Mouse (Mus musculus) cerebellum, postnatal 14 days (tissue): ENCODE measurements around the gene Tpgs1.
"Not testable (repeated sequence)": the region's sequence is repeated elsewhere in the genome, so short reads cannot be mapped to it uniquely, and the experiment has no call there.

Experiments
- DNase-seq, 2 experiments: peaks; one replicate each; pipeline ENCODE4 v3.0.0; 2021; ENCODE audit warnings: mixed read lengths in 2 of 2

Gene Tpgs1

DNA sequence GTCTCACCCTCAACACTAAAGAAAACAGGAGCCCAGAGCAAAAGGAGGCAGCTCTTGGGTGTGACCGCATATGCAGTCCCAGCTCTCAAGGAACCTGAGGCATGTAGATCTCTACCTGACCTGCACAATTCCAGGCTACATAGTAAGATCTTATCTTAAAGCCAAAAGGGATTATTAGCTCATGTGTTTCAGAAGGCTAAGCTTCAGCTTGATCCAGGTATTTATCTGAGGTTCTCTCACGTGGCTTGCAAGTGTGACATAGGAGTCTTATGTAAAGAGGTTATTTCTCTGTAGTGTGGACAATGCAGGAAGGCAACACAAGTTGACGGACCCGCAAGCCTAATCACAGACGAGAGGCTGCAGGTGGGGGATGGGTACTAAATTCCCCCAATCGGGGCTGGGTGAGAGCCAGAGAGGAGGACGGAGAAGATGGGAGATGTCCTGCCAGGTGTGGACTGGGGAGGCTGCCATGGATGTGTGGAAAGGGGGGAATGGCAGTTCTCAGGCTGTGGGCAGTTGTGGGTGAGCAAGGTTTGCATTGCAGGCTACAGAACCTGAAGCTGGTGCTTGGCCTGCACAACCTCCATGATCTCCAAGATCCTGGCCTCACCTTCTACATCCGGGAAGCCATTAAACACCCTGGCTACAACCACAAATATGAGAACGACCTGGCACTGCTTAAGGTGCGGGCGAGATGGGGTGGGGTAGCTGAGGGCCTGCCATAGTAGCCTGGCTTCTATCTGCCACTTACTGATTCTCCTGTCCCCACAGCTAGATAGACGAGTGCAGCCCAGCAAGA is 24.6 kb downstream of the Tpgs1 start:
- DNase-seq = peak; percentile 41 to 67

DNA sequence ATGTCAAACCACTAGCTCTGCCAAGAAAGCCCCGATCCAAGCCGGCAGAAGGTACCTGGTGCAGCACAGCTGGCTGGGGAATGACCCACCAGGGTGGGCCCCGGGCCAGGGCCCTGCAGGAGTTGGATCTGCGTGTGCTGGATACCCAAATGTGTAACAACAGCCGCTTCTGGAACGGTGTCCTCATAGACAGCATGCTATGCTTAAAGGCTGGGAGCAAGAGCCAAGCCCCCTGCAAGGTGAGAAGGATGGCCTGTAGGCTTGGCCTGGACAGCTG is 25.1 kb downstream of the Tpgs1 start:
- peak; percentile 70 to 71 for DNase-seq

DNA sequence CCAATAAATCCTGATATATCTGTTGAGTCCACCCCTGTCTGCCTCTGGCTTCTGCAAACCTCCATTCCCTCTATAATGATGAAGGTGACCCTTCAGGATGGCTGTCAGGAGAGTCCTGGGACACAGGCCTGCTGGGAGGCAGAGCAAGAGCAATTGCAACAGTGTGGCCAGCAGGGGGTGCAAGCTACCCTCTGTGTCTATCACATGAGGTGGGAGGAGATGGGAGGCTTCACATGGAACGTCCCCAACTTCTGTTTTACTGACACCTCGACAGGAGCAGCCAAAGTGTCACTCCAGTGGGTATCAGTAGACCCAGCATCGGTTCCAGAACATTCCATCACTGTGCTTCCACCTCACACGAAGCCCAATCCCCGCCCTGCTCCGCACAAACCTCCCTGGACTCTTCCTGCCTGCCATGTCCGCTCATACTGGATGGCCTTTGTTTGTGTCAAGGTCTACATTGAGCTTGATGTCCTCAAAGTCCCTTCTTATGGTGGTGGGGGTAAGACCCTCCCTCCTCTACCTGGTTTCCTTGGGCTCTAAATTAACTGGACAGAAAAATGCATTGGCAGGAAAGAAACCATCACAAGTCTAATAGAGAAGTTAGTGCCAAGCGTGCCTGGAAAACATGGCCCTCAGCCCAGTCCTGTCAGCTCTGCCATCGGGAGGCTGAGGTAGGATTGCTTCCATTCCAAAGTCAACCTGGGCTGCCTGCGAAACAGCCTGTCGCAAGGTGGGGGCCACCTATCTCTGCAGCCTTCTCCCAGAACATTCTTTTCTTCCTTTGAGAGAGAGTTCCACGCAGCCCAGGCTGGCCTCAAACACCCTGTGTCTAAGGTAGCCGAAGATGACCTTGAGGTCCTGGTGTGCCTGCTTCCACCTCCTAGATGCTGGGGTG is 26.3 kb downstream of the Tpgs1 start:
- DNase-seq = peak; percentile 88 to 93

DNA sequence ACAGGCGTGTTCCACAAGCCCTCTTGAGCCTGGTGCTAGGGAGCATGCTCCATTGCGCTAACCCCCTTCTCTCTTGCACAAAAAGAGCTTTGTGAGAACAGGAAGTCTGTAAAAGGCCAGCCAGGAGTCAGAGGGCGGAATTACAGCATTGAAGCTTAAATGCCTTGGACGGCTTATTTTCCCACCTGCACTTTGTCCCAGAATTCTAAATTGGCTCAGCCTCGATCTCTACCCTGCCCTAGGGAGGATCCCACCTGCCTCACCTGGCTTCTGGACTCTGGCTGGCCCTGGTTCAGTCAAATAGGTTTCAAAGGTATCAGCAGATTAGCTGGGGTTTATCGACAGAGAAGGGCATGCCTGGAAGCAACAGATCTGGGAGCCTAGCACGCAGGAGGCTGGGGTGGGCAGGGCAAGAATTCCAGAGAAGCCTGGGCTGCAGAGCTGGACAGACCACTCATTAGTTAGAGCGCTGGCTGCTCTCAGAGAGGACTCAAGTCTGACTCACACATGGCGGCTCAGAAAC is 27.0 kb downstream of the Tpgs1 start:
- DNase-seq = peak in 1 of 2 experiments; percentile 46

DNA sequence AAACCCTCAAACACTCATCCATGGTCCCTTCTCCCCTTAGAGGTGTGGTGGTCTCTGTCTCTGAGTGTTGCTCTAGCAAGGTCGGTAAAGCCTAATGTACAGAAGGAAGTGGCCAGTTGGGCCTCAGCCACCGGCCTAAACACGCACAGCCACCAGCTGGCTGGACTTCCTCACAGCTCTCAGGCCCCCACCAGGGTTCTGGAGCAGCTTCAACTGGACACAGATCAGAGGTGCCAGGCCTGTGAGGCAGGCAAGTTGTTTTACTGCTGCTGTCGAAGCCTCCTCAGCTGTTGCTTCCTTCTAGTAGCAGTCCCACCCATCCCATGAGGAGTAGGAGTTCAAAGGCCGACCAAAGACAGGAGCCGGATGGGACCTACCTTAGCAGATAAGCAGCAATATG is 28.7 kb downstream of the Tpgs1 start:
- DNase-seq = peak; percentile 94

DNA sequence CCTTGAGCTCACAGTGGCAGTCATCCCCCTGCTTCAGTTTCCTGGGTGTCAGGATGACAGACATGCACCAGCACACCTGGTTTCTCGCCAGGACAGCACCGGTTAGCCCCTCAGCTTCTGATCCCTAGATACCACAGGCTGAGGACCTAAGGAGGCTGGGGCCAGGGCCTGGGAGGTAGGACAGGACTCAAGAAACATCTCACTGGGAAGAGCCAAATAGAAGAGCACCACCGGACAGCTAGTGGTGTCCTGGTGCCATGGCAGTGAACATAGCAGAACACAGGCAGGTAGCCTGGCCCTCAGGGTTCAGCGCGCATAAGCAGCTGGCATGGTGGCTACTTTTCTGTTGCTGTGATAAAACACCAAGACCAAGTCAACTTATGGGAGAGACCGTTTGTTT is 29.3 kb downstream of the Tpgs1 start:
- DNase-seq = no peak

DNA sequence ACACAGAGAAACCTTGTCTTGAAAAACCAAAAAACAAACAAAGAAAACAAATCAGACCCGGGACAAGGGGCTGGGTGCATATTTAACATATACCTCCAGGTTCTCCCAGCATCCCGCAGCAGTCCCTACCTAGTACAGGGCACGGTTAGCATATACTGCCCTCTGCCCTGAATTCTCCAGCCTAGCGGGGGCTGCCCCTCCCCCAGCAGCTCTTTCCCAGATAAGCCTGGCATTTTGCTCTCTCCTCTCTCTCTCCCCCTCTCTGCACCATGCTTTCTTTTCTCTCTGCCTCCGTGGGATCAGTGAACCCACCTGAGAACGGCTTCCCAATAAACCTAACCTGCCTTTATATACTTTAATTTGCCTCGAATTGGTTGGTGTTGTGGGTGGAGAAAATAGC is 31.5 kb downstream of the Tpgs1 start:
- DNase-seq = no peak

DNA sequence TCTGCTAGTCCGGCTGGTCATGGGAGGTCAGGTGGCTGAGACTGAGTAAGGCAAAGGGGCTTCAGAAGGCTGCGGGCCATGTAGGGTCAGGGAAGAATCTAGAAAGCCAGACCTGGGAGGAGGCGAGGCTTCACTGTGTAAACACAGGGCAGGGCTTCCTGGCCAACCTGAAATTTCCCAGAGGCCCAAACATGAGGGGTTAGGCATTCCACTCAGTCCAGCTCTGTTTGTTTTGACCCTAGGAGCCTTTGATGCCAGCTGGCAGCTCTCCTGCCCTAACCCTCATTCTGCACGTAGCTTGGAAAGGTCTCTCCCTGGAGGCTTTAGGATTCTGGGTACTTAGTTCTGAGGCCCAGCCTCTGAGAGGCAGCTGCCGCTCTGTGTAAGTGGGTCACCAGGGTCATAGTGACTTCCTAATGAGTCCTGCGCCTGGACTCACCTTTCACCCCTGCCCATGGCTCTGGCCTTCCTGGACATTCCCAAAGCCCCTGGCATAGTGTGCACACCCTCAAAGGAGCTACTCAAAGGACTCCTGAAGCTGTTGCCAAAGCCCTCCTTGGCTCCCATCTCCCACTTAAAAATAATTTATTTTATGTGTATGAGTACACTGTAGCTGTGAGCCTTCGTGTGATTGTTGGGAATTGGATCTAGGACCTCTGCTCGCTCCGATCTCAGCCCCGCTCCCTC is 32.4 kb downstream of the Tpgs1 start:
- no peak for DNase-seq

DNA sequence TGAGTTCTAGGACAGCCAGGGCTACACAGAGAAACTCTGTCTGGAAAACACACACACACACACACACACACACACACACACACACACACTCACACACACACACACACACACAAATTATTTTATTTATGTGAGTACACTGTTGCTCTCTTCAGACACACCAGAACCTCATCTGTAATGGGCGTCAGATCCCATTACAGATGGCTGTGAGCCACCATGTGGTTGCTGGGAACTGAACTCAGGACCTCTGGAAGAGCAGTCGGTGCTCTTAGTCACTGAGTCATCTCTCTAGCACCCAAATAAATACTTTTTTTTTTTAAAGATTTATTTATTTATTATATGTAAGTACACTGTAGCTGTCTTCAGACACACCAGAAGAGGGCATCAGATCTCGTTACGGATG is 33.8 kb downstream of the Tpgs1 start:
- not testable (repeated sequence) for DNase-seq

DNA sequence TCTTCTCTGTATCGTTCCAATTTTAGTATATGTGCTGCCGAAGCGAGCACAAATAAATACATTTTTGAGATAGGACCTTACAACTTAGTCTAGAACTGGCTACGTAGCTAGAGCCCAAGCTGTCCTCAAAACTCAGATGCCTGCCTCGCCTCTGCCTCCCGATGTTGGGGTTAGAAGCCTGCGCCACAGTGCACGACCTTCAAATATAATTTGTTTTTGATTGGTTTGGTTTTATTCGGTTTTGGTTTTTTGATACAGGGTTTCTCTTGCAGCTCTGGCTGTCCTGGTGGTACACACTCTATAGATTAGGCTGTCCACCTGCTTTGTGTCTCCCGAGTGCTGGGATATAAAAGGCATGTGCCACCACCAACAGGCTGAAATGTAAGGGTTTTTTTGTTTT is 34.4 kb downstream of the Tpgs1 start:
- no peak for DNase-seq

DNA sequence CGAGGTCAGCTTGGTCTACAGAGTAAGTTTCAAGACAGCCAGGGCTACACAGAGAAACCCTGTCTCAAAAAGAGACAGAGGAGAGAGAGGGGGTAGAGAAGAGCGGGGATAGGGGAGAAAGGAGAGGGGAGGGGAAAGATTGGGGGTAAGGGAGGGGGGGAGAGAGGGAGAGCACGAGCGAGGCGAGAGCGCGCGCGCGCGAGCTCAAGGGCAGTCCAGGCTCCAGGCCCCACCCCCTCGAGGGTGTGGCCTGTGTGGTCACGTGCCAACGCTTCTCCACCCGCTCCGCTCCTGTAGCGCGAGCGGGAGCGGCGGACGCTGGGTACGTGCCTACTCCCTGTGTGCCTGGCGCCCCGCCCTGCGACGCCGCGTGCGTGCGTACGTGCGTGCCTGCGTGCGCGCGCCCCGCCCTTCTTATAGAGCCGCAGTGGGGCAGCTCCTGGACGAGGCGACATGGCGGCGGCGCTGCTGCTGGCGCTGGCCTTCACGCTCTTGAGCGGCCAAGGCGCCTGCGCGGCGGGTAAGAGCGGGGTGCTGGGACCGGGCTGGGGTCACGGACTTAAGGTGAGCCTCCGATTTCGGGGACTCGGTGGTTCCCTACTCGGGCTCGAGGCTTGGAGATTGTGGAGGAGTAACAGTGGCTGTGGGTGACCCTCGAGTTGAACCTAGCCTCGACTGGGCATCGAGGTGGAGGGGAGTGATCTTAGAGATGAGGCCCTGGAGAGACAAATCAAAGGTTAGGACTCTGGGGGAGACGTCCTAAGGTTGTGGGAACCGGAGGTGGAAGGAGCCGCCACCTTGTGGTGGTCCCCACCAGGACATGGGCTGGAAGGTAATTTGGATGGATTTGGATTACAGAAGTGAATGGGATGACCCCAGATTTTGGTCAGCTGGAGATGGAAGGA is 35.1 kb downstream of the Tpgs1 start, which contains the start of gene Bsg:
TSS of gene Bsg (plus strand) at position 427 of the 905 bp plus-strand sequence.
- peak; percentile 100 for DNase-seq

DNA sequence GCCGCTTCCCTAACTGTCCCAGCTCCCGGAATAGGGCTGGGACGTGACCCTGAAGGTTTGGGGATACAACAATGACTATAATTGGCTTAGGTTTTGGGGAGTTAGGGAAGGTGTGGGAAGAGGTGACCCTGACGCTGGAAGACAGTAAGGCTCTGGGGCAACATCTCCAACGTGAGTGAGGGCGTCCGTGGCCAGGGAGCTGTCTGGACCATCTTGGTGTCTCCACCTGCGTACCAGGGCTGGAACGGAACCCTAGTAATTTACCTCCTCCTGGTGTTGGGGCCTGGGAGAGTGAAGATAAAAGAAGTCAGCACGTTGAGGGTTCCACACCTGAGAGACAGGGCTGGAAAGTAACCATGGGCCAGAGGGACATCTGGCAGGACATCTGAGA is 35.8 kb downstream of the Tpgs1 start:
- DNase-seq = no peak

DNA sequence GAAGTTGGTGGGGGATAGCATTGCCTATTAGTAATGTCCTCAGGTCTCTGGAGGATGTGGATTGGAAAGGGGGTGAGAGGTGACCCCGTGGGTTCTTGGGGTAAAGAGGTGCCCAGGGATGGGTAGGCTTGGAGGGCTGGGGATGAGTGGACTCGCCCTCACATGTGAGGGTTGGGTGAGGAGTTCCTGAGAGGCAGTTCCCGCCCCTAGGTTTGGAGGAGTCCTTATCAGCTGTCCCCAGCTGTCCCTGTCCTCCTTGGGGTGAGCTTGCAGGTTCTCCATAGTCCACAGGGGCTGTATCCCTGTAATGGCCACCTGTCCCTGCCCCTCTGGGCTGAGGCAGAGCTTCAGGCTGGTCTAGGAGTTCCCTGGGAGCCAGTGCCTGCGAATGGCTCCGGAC is 36.8 kb downstream of the Tpgs1 start:
- no peak for DNase-seq

DNA sequence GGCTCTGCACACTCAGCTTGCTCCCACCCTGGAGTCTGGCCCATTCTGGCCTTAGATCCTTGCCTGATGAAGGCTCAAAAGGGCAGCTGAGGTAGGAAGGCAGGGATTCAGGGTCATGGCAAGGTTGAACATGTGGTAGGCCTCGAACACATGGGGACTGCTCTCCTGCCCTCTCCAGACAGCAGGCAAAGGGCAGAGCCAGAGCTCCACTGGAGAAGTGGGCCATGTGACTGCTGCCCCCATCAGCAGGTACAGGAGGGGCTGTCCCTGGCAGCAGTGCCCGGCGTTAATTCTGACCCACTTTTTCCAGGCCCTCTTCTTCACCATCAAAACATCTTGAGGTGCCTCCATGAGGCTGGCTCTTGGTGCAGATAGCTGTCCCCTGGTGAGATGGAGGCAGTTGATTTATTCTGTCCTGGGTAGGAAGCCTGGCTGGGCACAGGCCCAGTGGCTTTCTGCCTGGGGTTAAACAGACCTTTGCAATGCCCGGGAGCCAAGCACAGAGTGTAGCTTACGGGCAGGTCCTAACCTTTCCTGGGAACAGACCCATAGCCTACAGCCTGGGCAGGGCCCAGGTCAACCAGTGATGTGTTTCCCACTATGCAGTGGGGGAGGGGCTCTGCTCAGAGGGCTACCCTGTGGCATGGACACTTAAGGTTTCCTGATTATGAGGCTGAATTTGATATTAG is 37.4 kb downstream of the Tpgs1 start:
- DNase-seq = peak in 1 of 2 experiments; percentile 65

DNA sequence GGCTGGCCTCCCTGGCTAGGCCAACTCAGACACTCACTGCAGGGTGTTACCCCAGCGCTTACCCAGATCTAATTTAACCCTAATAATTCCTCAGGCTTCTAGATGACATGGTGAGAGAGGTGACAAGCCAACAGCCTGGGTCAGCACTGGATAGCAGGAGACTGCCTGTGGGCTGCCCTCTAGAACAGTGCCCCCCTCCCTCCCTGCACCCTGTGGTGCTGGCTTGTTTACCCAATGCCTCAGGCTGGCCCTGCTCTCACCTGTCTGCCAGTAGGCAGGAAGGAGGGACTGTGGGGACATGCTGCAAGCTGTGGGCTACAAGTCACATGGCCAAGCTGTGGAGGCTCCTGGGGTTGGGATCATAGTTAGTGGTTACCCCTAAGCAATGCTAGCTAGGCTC is 38.0 kb downstream of the Tpgs1 start:
- peak; percentile 64 to 68 for DNase-seq

DNA sequence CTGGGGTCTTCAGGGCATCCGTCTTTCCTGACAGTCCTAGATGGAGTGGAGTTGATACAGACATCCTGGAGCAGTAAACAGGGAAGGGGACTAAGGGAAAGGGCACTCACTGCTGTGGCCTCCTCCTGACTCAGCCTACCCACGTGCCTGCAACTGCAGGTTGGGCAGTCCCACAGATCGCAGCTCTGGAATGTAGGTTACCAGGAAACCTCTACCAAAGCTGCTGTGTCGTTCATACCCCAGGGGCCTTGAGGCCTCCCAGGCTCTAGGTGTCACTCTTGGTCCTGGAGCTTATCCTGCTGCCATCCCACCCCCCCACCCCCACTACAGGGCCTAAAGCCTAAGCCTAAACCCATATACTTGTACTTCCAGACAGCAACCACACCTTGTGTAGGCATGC is 38.6 kb downstream of the Tpgs1 start:
- DNase-seq = no peak

DNA sequence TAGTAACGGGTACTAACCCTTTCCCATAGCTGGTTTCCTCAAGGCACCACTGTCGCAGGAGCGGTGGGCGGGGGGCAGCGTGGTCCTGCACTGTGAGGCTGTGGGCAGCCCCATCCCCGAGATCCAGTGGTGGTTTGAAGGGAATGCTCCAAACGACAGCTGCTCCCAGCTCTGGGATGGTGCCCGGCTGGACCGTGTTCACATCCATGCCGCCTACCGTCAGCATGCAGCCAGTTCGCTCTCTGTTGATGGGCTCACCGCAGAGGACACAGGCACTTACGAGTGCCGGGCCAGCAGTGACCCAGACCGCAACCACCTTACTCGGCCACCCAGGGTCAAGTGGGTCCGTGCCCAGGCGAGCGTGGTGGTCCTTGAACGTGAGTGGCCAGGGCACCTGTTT is 39.5 kb downstream of the Tpgs1 start:
- no peak for DNase-seq

DNA sequence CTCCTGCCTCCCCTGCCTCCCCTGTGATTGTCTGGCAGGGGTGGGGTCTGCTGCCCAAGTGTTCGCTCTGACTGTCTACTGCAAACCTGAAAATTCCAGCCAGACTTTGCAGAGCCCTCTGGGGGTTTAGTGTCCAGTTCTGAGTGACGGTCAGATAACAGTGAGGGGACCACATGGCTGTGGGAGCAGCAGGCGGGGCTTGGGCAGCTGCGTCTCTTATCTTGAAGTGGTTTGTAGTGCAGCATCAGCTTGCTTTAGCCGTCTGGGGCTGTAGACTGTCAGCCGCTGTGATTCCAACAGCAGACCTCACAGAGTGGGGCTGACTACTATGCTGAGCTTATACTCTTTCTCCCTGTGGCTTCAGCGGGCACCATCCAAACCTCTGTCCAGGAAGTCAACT is 40.1 kb downstream of the Tpgs1 start:
- DNase-seq = no peak

DNA sequence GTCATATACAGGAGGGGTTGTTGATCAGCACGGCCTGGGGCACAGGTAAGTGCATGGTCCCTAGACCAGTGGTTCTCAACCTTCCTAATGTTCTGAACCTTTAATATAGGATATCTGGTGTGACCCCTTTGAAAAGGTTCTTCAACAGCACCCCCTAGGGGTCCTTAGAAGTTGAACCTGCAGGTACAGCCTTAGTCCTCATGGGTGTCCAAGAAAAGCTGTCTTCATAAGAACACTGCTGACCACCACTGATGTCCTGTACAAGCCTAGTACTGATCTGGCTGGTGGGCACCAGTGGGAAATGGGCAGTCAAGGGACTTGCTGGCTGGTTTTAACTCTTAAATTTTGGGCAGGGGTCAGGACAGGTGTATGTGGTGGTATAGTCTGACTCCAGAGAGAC is 42.9 kb downstream of the Tpgs1 start:
- DNase-seq = no peak

DNA sequence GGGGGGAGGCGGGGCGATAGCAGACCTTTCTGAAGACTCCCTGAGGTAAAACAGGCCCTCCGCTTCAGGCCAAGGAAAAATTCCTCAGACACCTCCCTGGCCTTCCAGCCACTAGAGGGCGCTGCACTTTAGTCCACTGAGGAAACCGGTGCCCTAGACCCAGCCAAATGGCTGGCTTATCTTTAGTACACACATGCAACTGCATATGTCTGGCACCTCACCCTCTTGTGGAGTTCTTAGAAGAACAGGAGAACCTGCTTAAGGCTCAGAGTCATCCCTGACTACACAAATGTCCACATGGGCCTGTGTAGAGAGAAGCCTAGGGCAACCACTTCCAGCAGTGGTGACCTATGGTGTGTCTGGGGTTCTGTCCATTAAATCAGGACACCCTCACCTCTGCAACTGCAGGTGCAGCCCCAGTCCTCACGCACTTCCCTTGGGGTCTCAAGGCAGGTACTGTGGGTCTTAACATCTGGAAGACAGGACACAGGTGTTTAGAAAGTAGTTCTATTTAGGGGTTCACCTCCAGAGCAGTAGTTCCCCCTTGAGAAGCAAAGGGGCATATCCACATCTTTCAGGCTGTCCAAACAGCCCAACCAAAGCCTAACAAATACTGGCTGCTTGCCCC is 43.4 kb downstream of the Tpgs1 start:
- DNase-seq = peak; percentile 90 to 96

DNA sequence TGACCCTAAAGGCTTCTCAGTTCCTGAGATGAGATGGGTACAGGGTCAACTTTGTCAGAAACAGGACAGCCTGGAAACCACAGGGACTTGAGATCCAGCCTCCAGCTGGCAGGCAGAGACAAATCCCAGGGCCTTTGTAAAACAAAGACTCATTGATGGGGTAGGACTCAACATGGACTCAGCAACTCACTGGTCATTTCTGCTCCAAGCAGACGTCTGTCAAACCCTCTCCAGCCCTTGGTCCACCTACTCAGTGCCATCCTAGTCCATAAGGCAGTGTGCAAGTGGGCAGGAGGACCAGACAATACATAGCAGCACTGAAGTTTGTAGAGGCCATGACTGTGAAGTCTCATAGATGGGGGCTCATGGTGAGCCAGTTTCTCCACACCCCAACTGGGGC is 44.0 kb downstream of the Tpgs1 start:
- DNase-seq = no peak
